Mouse (Mus musculus) limb, embryonic 15.5 days (tissue): ENCODE measurements around the gene Ttc16. TPM values are rescaled to one million over a fixed set of nuclear protein-coding genes. Genes with fewer than 3 reads are reported as not detected.

Experiments
- ATAC-seq: fragments of 200-750 bp; cut with Nextera tagmentation; 2 replicates; pipeline ENCODE4 v1.8.0; 2017; ENCODE audit warnings: low read depth, moderate TSS enrichment; ENCODE audit not compliant: insufficient number of reproducible peaks, low FRiP score, low TSS enrichment
- H3K27ac ChIP-seq: fragments of 300-500 bp; sonication (generic); 2 replicates; pipeline ENCODE4 v1.5.1; 2015; ENCODE audit warnings: moderate library complexity, mild to moderate bottlenecking, inconsistent platforms
- H3K27me3 ChIP-seq: fragments of 300-500 bp; sonication (generic); 2 replicates; pipeline ENCODE4 v1.6.1; 2015; ENCODE audit warnings: inconsistent platforms
- H3K36me3 ChIP-seq: fragments of 300-500 bp; sonication (generic); 2 replicates; pipeline ENCODE4 v1.6.1; 2015; ENCODE audit warnings: inconsistent platforms
- H3K4me1 ChIP-seq: fragments of 300-500 bp; sonication (generic); 2 replicates; pipeline ENCODE4 v1.6.1; 2015; ENCODE audit warnings: inconsistent platforms
- H3K4me2 ChIP-seq: fragments of 300-500 bp; sonication (generic); 2 replicates; pipeline ENCODE4 v1.6.1; 2015; ENCODE audit warnings: mild to moderate bottlenecking, inconsistent platforms
- H3K4me3 ChIP-seq: fragments of 300-500 bp; sonication (generic); 2 replicates; pipeline ENCODE4 v1.5.1; 2015; ENCODE audit warnings: mild to moderate bottlenecking, inconsistent platforms
- H3K9ac ChIP-seq: fragments of 300-500 bp; sonication (generic); 2 replicates; pipeline ENCODE4 v1.6.1; 2015; ENCODE audit warnings: inconsistent platforms
- H3K9me3 ChIP-seq: fragments of 300-500 bp; sonication (generic); 2 replicates; pipeline ENCODE4 v1.6.1; 2016; ENCODE audit warnings: inconsistent platforms
- WGBS: fragments of 180-500 bp; shearing (Covaris S2); methylation state at CpG from one replicate; pipeline ENCODE4 v1.1.7; 2015; 5-methylcytosine and 5-hydroxymethylcytosine counted together
- microRNA counts: library from miRNA; unstranded; fragments of <30 nt; microRNA quantifications from one replicate; lab custom pipeline; 2016
- microRNA-seq: library from miRNA; unstranded; fragments of <30 nt; microRNA quantifications from one replicate; pipeline ENCODE4, GENCODE M21; 2016
- polyA plus RNA-seq: library from polyadenylated mRNA; unstranded; fragments of >200 nt; fragmentation: Nextera tagmentation; extraction: Ambion mirVana; gene quantifications from 2 replicates; pipeline ENCODE4 v1.2.1, GENCODE M21; 2015

Gene Ttc16
- polyA plus RNA-seq, 1 experiment from 2014 or later: 0.13 TPM

DNA sequence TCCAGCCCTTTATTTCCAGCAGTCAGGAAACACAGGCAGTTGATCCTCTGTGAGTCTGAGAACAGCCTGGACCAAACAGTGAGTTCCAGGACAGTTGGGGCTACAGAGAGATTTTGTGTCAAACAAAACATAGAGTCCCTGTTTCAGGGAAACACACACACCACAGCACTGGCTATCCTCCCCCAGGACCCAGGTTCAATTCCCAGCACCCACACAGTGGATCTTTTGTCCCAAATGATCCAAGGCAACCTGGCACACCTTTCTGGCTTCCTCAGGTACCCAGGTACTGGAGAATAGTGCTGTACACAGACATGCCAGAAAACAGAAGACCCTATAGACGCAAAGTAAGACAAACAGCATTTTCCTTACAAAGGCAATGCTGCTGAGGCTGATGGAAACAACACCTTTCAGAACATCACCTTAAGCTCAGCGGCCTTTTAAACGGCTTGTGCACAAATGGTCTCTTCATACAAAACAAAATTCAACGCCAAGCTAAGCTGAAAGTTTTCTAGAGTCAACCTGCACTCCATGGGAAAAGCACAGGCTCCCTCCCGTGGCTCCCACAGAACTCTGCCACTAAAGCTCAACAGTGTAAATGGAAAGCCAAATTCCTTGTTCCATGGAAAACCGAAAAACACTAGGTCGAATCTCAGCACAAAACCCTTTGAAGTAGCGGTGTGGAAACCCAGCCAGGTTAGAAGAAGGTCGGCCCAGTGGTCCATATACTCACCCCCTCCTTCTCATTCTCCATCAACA, 64.0 kb downstream of the Ttc16 start:
- Histone ChIP-seq H3K9me3 (no peaks in the 10 kb centered on the region), H3K4me1 (peaks cover 33% of the 10 kb centered on the region), H3K9ac (peak overlapping the region; percentile 82), H3K27me3 (no peaks in the 10 kb centered on the region), H3K4me2 (peak overlapping the region; percentile 81), H3K4me3 (peak overlapping the region; percentile 91), H3K27ac (peak overlapping the region; percentile 99), H3K36me3 (peaks cover 45% of the 10 kb centered on the region)
- ATAC-seq: no peak
- WGBS: 26% methylated on average over 9 of the region's 9 CpGs

GRCm38 (mm10) chr2:32710425-32710824, 65.0 kb downstream of the Ttc16 start:
- Histone ChIP-seq H3K9me3 (no peaks in the 10 kb centered on the region), H3K27me3 (no peaks in the 10 kb centered on the region), H3K4me2 (no peak overlapping the region), H3K36me3 (peaks cover 56% of the 10 kb centered on the region), H3K4me3 (no peak overlapping the region), H3K4me1 (peaks cover 33% of the 10 kb centered on the region), H3K27ac (no peak overlapping the region), H3K9ac (no peak overlapping the region)
- no peak for ATAC-seq
- 86% methylated on average over 5 of the region's 5 CpGs for WGBS

- Histone ChIP-seq H3K27me3 (no peaks in the 10 kb centered on the region), H3K4me1 (peaks cover 25% of the 10 kb centered on the region), H3K4me2 (no peak overlapping the region), H3K36me3 (peaks cover 64% of the 10 kb centered on the region), H3K27ac (no peak overlapping the region), H3K4me3 (no peak overlapping the region), H3K9me3 (no peaks in the 10 kb centered on the region), H3K9ac (no peak overlapping the region)
- 91% methylated on average over 20 of the region's 20 CpGs for WGBS
- ATAC-seq: no peak
Measured at GRCm38 (mm10) chr2:32709521-32710137, 65.8 kb downstream of the Ttc16 start.

DNA sequence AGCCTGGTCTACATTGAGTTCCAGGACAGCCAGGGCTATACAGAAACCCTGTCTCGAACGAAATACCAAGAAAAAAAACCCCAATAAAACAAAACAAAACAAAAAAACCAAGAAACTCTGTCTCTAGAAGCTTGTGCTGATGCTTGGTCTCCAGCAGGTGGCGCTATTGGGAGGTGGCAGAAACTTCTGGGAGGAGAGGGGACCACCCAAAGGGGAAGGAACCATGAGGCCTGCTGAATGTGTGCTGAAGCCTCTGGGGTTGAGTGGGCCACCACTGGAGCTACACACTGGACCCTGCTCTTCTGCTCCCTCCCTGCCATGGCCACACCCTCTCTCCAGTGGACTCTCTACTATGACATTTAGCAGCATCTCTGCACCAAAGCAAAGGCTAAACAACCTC, 66.8 kb downstream of the Ttc16 start:
- Histone ChIP-seq H3K27ac (no peak overlapping the region), H3K36me3 (peaks cover 74% of the 10 kb centered on the region), H3K27me3 (no peaks in the 10 kb centered on the region), H3K9ac (no peak overlapping the region), H3K9me3 (no peaks in the 10 kb centered on the region), H3K4me1 (peaks cover 15% of the 10 kb centered on the region), H3K4me3 (no peak overlapping the region), H3K4me2 (no peak overlapping the region)
- WGBS: 35% methylated on average over 3 of the region's 3 CpGs
- no peak for ATAC-seq

MicroRNAs within 50 kb of the gene (microRNA counts, 519-probe panel; counts per million panel counts)
- not detected for microRNA mmu-miR-2861 (lab: Ali Mortazavi, UCI)

Small RNA genes lying within 50 kb of the gene (microRNA-seq; reads per million reads assigned to microRNA genes)
- gene Mir2861 (not detected), gene Mir3960 (not detected)

Other genes with a start within 250 kb of the Ttc16 start
- gene Fam102a, start 240.3 kb downstream of the Ttc16 start, polyA plus RNA-seq: 14.7 and 17.3 TPM in 2 replicates
- 114 and 117 TPM in 2 replicates for gene Dpm2, start 204.8 kb downstream of the Ttc16 start, polyA plus RNA-seq
- gene Pip5kl1, start 200.8 kb downstream of the Ttc16 start, polyA plus RNA-seq: 0.12 and 0.82 TPM in 2 replicates
- not detected in 2 replicates for gene 9430097D07Rik, start 199.9 kb downstream of the Ttc16 start, polyA plus RNA-seq
- 33.8 and 44.2 TPM in 2 replicates for gene St6galnac4, start 188.5 kb downstream of the Ttc16 start, polyA plus RNA-seq
- 24.7 and 27.1 TPM in 2 replicates for gene St6galnac6, start 175.9 kb downstream of the Ttc16 start, polyA plus RNA-seq
- 46.9 and 132 TPM in 2 replicates for gene Ak1, start 153.9 kb downstream of the Ttc16 start, polyA plus RNA-seq
- 64.6 and 71.5 TPM in 2 replicates for gene Eng, start 129.0 kb downstream of the Ttc16 start, polyA plus RNA-seq
- gene Fpgs, start 71.5 kb downstream of the Ttc16 start, polyA plus RNA-seq: 33.5 and 34.8 TPM in 2 replicates
- 84.4 and 101 TPM in 2 replicates for gene Cdk9, start 62.6 kb downstream of the Ttc16 start, polyA plus RNA-seq
- gene Sh2d3c, start 54.6 kb downstream of the Ttc16 start, polyA plus RNA-seq: 23.0 and 24.7 TPM in 2 replicates
- not detected in 2 replicates for gene 6330409D20Rik, start 34.6 kb downstream of the Ttc16 start, polyA plus RNA-seq
- gene Tor2a, start 18.4 kb downstream of the Ttc16 start, polyA plus RNA-seq: 68.5 and 71.7 TPM in 2 replicates
- 6.6 and 7.2 TPM in 2 replicates for gene Ptrh1, start 153 bp upstream of the Ttc16 start, polyA plus RNA-seq
- 0.37 and 1.0 TPM in 2 replicates for gene Cfap157, start 8.8 kb upstream of the Ttc16 start, polyA plus RNA-seq
- 16.7 and 17.9 TPM in 2 replicates for gene Stxbp1, start 71.6 kb upstream of the Ttc16 start, polyA plus RNA-seq
- 138 and 152 TPM in 2 replicates for gene Fam129b, start 100.5 kb upstream of the Ttc16 start, polyA plus RNA-seq
- gene Rpl12, start 185.9 kb upstream of the Ttc16 start, polyA plus RNA-seq: 154 and 176 TPM in 2 replicates
- 11.3 and 12.0 TPM in 2 replicates for gene Lrsam1, start 186.0 kb upstream of the Ttc16 start, polyA plus RNA-seq
- 22.1 and 22.4 TPM in 2 replicates for gene Slc2a8, start 206.4 kb upstream of the Ttc16 start, polyA plus RNA-seq